Mouse (Mus musculus): ENCODE measurements around the gene Olfml1. TPM values are rescaled to one million over a fixed set of nuclear protein-coding genes. Genes with fewer than 3 reads are reported as not detected.

Gene Olfml1
- polyA plus RNA-seq, 1 experiment from 2014 or later, result 43.3 TPM

DNA sequence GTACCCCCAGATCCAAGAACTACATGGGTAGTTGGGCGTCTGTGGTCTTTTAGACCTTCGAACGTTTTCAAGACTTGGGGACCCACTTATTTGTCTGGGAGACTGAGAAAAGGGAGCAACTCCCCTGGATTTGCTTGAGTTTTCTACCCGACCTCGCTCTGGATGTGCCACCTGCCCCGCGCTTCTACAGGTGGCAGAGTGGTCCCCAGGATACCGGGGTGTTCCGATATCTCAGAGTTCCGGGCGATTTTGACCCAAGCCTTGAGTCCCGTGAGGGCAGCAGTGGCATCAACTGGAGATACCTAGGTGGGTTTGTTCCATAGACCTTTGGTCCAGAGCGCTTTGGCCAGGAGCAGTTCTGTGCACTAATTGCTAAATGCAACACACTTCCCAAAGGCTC lies 28.2 kb downstream of the Olfml1 start:
- peak overlapping the region; percentile 67 for H3K9ac ChIP-seq

DNA sequence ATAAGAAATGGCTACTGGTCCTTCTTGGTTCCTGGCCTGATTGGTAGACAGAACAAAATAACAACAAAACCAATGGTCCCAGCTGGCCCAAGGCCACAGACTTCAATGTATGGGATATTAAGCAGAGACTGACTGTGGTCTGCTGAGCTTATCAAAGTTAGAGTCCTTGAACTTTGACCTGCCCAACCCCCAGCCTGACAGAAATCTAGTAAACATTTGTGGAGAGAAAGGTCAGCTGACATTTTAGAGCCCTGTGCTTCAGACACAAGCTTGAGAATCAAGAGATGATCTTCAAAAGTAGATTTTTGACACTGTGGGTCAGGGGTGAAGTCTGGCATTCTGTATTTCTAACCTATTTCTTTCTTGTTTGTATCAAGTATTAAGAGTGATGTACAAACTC lies 29.5 kb downstream of the Olfml1 start:
- ATAC-seq (ENCODE audit: insufficient number of reproducible peaks, insufficient read depth, low FRiP score, low TSS enrichment, low read depth), result no peak
- Histone ChIP-seq H3K4me3 (no peak overlapping the region), H3K27me3 (no peaks in the 10 kb centered on the region), H3K27ac (no peak overlapping the region), H3K4me1 (peaks cover 15% of the 10 kb centered on the region), H3K36me3 (peaks cover 4% of the 10 kb centered on the region; the same call in 1 of the 2 replicates), H3K4me2 (no peak overlapping the region), H3K9me3 (no peaks in the 10 kb centered on the region), H3K9ac (no peak overlapping the region)

More for the DNA sequence above, 28.2 kb downstream of the Olfml1 start:
- no peak overlapping the region for H3K27ac ChIP-seq
- H3K27me3 ChIP-seq, result no peaks in the 10 kb centered on the region
- WGBS, result 10% methylated on average over 13 of the region's 13 CpGs
- ATAC-seq (ENCODE audit: insufficient number of reproducible peaks, insufficient read depth, low FRiP score, low TSS enrichment, low read depth), result no peak
- H3K4me3 ChIP-seq, result peak overlapping the region; percentile 57
- H3K4me1 ChIP-seq, result peaks cover 15% of the 10 kb centered on the region
- H3K9me3 ChIP-seq, result no peaks in the 10 kb centered on the region
- peaks cover 15% of the 10 kb centered on the region for H3K36me3 ChIP-seq
- peak overlapping the region; percentile 94 for H3K4me2 ChIP-seq

DNA sequence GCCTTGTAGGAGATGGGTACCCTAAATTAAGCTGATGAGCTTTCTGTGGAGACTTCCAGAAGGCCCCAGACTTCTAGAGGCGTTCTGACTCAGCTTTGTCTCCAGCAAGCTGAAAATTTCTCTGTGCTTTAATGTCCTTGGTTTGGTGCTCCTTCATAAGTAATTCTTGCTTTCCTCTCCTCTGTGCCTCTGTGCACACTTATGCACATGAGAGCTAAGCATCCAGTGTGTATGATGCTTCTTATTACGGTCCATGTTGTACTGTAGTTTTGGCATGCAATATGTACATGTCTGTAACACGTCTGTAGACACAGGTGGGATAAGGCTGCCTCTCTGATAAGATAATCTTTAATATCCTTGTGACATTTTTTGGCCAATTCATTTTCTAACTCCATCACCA lies 30.7 kb downstream of the Olfml1 start:
- peaks cover 15% of the 10 kb centered on the region for H3K4me1 ChIP-seq
- H3K4me3 ChIP-seq, result no peak overlapping the region
- no peak overlapping the region for H3K9ac ChIP-seq
- H3K27me3 ChIP-seq, result no peaks in the 10 kb centered on the region
- H3K9me3 ChIP-seq, result no peaks in the 10 kb centered on the region
- 83% methylated on average over 3 of the region's 3 CpGs for WGBS
- no peak for ATAC-seq (ENCODE audit: insufficient number of reproducible peaks, insufficient read depth, low FRiP score, low TSS enrichment, low read depth)
- H3K36me3 ChIP-seq, result 0 out of 2 replicates have a peak, but pooled peaks cover 2% of the 10 kb centered on the region
- H3K27ac ChIP-seq, result no peak overlapping the region
- no peak overlapping the region for H3K4me2 ChIP-seq

DNA sequence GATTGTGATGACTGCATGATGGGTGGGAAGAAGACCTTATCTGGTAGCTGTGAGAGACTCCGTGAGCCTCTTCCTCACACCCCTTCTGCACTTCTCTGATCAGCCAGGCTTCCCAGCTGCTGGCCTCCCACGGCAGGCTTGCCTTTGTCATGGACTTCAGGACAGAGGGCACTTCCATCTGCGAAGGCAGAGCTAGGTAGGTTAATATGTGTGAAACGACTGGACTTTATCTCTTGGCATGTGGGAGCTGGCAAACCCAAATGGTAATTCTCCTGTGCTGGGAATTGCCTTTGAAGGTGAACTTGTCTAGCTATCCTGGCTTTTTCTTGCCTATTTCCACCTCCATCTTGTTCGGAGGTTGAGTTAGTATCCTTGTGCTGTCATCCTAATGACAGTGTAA lies 33.4 kb downstream of the Olfml1 start:
- Histone ChIP-seq H3K4me1 (peaks cover under 1% of the 10 kb centered on the region), H3K27ac (no peak overlapping the region), H3K4me2 (no peak overlapping the region), H3K4me3 (no peak overlapping the region), H3K9ac (no peak overlapping the region), H3K27me3 (no peaks in the 10 kb centered on the region), H3K9me3 (no peaks in the 10 kb centered on the region), H3K36me3 (0 out of 2 replicates have a peak, but pooled peaks cover 2% of the 10 kb centered on the region)
- 78% methylated on average over 5 of the region's 5 CpGs for WGBS
- no peak for ATAC-seq (ENCODE audit: insufficient number of reproducible peaks, insufficient read depth, low FRiP score, low TSS enrichment, low read depth)

DNA sequence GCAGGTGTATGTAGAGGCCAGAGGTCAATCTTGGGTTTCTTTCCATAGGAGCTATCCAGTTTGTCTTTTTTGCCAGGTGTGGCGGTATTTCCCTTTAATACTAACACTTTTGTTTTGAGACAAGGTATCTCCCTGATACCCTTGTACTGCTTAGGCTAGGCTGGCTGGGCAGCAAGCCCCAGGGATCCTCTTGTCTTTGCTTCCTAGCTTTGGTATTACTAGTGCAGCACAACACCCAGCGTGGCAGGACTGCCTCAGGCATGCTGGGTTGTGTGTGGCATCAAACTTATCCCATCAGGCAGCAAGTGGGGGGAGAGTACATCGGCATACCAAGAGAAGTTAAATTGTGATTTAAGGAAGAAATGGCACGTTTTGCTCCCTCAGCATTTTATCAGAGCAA lies 35.3 kb downstream of the Olfml1 start:
- no peak overlapping the region for H3K27ac ChIP-seq
- no peaks in the 10 kb centered on the region for H3K4me1 ChIP-seq
- ATAC-seq (ENCODE audit: insufficient number of reproducible peaks, insufficient read depth, low FRiP score, low TSS enrichment, low read depth), result no peak
- no peaks in the 10 kb centered on the region for H3K9me3 ChIP-seq
- no peak overlapping the region for H3K4me2 ChIP-seq
- H3K4me3 ChIP-seq, result no peak overlapping the region
- 77% methylated on average over 4 of the region's 4 CpGs for WGBS
- no peaks in the 10 kb centered on the region for H3K27me3 ChIP-seq
- 0 out of 2 replicates have a peak, but pooled peaks cover 2% of the 10 kb centered on the region for H3K36me3 ChIP-seq
- H3K9ac ChIP-seq, result no peak overlapping the region

DNA sequence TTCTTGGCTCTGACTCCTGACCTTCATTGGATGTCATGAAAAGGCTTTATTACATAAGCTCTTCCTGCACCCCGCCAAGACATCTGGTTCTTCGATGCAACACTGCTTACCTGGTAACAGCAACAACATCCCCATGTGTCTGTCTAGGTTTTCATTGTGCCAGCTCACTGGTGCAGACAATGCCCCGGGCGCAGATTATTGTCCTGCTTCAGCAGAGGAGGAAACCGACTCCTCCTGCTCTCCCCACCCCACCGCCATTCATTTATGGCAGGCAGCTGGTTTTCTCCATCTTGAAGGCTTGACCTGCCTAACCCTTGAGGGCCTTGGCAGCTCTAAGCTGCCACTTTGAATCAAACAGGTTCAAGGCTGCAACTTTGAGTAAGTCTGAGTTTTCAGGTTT lies 35.7 kb downstream of the Olfml1 start:
- Histone ChIP-seq H3K27ac (no peak overlapping the region), H3K9ac (no peak overlapping the region)
- WGBS, result 56% methylated on average over 6 of the region's 6 CpGs

DNA sequence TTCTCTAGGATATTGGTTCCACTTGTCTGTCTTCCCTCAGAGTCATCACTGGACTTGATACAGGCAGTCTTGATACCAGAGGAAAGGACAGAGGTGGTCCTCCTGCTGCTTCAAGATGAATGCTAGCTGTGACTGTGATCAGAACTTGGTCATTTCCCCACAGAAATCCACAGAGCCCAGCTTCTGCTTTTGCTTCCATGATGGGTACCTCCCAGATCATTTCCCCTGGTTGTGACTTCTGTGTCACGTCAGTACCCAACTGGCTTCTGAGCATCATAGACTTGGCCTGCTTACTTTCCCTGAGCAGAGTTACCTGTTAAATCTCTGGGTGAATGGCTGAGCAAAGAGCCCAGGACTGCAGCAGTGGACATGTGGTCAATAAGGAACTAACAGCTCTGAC lies 40.5 kb downstream of the Olfml1 start:
- no peaks in the 10 kb centered on the region for H3K4me1 ChIP-seq
- no peak for ATAC-seq (ENCODE audit: insufficient number of reproducible peaks, insufficient read depth, low FRiP score, low TSS enrichment, low read depth)
- no peak overlapping the region for H3K27ac ChIP-seq
- H3K36me3 ChIP-seq, result no peaks in the 10 kb centered on the region
- H3K4me2 ChIP-seq, result no peak overlapping the region
- no peak overlapping the region for H3K4me3 ChIP-seq
- WGBS, result 84% methylated on average over 1 of the region's 1 CpGs
- H3K9ac ChIP-seq, result no peak overlapping the region
- no peaks in the 10 kb centered on the region for H3K27me3 ChIP-seq
- no peaks in the 10 kb centered on the region for H3K9me3 ChIP-seq

More for the DNA sequence above, 35.7 kb downstream of the Olfml1 start:
- Histone ChIP-seq H3K4me1 (no peaks in the 10 kb centered on the region), H3K4me3 (no peak overlapping the region), H3K36me3 (0 out of 2 replicates have a peak, but pooled peaks cover 2% of the 10 kb centered on the region), H3K4me2 (no peak overlapping the region), H3K27me3 (no peaks in the 10 kb centered on the region), H3K9me3 (no peaks in the 10 kb centered on the region)
- no peak for ATAC-seq (ENCODE audit: insufficient number of reproducible peaks, insufficient read depth, low FRiP score, low TSS enrichment, low read depth)

DNA sequence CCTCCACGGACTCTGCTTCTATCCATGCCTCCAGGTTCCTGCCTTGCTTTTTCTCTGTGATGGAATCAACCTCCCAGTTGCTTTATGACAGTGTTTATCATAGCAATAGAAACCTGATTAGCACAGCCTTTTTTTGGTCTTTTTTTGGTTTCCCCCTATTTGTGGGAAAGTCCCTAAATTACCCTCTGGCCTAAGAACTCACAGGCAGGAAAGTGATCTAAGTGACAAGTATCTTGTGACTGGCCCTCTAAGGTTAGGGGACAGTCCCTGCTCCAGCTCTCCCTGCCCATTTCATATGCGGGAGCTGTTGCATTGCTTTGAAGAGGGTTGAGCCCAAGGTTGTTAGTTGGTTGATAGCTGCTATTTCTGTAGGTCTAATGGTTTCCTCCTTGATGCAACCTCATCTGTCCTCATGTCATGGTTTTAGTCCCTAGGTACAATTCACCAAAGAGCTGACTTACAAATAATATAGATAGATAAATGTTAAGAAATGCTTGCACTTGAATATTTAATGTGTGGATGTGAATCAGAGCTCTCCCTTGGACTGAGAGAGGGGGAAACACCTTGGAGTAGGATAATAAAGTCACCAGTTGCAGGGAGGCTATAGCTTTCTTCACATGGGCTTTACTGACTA lies 42.5 kb downstream of the Olfml1 start:
- no peaks in the 10 kb centered on the region for H3K27me3 ChIP-seq
- 88% methylated on average over 2 of the region's 2 CpGs for WGBS
- H3K4me2 ChIP-seq, result no peak overlapping the region
- H3K9ac ChIP-seq, result no peak overlapping the region
- H3K4me3 ChIP-seq, result no peak overlapping the region
- ATAC-seq (ENCODE audit: insufficient number of reproducible peaks, insufficient read depth, low FRiP score, low TSS enrichment, low read depth), result no peak
- no peaks in the 10 kb centered on the region for H3K4me1 ChIP-seq
- H3K27ac ChIP-seq, result no peak overlapping the region
- no peaks in the 10 kb centered on the region for H3K9me3 ChIP-seq
- no peaks in the 10 kb centered on the region for H3K36me3 ChIP-seq

DNA sequence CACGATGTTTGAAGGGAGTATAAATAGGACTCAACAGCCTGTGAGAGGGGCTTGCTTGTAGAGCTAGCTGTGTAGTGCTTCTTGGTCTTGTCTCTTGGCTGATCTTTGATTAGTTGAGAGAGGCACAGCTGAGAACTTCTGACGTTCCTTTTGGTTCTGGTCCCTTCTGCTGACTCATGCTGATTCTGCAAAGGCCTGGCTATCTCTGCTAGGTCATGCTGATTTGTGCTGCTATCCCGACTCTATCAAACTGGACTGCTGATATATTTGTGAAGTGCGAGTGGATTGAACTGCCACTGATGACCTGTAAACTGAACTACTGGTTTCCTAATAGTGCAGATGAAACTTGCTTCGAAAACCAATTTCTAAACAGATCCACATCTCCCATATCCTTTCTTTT lies 43.6 kb downstream of the Olfml1 start:
- H3K27me3 ChIP-seq, result no peaks in the 10 kb centered on the region
- H3K27ac ChIP-seq, result no peak overlapping the region
- no peaks in the 10 kb centered on the region for H3K36me3 ChIP-seq
- no peaks in the 10 kb centered on the region for H3K4me1 ChIP-seq
- H3K4me2 ChIP-seq, result no peak overlapping the region
- H3K9me3 ChIP-seq, result no peaks in the 10 kb centered on the region
- no peak overlapping the region for H3K4me3 ChIP-seq
- ATAC-seq (ENCODE audit: insufficient number of reproducible peaks, insufficient read depth, low FRiP score, low TSS enrichment, low read depth), result no peak
- H3K9ac ChIP-seq, result no peak overlapping the region
- 88% methylated on average over 5 of the region's 5 CpGs for WGBS

DNA sequence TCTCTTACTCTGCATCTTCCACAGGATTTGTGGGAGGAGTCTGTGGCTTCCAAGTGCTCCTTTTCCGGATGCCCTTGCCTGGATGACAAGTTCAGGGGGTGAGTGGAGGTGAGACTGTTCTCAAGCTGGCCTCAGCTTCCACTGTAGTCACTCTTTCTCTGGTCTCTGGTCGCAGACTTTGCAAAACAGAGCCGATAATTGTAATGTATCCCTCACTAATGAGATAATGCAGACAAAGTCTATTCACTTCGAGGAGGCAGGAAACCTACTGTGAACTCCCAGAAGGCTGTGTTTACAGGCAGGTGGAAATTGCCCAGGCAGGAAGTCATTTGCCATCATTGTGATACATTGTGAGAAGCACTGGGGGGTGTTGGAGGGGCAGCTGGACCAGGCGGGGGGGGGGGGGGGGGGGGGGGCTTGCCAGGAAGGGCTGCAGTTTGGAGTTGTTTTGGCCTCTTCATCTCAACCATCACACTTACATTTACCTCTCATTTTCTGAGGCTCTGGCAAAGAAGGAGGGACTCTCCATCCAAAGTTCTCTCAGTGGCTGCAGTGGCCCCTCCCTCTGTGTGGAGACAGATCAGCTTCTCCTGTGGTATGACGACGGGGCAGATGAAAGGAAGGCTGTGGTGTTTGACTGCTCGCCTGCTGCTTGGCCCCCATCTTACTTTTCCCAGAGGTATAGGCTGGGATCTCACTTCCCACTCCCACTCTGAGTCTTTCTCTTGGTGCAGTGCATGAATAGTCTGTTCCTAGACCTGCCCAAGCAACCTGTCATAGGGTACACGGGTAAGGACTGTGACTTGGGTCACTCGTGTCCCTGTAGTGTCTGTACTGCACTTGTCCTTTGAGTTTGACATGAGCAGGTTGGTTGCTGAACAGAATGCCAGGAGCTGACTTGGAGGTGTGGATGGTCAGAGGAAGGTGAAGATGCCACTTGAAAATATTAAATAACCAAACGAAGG lies 51.1 kb downstream of the Olfml1 start:
- no peak overlapping the region for H3K4me3 ChIP-seq
- H3K4me2 ChIP-seq, result no peak overlapping the region
- peak; percentile 62 for ATAC-seq (ENCODE audit: insufficient number of reproducible peaks, insufficient read depth, low FRiP score, low TSS enrichment, low read depth)
- H3K9me3 ChIP-seq, result no peaks in the 10 kb centered on the region
- H3K36me3 ChIP-seq, result no peaks in the 10 kb centered on the region
- WGBS, result 32% methylated on average over 10 of the region's 11 CpGs
- no peaks in the 10 kb centered on the region for H3K27me3 ChIP-seq
- no peak overlapping the region for H3K9ac ChIP-seq
- H3K27ac ChIP-seq, result peak overlapping the region; percentile 83; the same call in 1 of the 2 replicates
- H3K4me1 ChIP-seq, result peaks cover 31% of the 10 kb centered on the region

DNA sequence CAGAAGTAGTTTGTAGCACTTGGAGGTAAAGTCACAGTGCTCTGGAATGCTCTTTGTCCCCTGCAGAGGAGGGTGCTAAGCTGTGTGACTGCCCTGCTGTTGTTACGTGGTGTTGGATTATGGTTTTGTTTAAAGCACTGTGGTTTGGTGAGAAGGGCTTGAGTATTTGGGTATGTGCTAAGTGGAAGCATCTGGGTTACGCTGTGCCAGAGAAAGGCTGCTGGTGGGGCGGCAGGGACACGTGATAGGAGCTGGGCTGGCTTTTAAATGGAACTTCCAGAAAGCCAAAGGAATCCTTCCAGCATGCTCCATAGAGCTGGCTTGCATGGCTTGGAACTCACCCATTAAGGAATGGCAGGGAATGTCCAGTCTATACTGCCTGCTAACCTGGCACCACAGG lies 52.0 kb downstream of the Olfml1 start:
- Histone ChIP-seq H3K27ac (peak overlapping the region; percentile 83), H3K9me3 (no peaks in the 10 kb centered on the region), H3K27me3 (no peaks in the 10 kb centered on the region), H3K4me1 (peaks cover 31% of the 10 kb centered on the region), H3K4me2 (peak overlapping the region; percentile 1; the same call in 1 of the 2 replicates), H3K4me3 (no peak overlapping the region), H3K36me3 (no peaks in the 10 kb centered on the region), H3K9ac (no peak overlapping the region)
- WGBS, result 27% methylated on average over 4 of the region's 4 CpGs
- peak; percentile 68 for ATAC-seq (ENCODE audit: insufficient number of reproducible peaks, insufficient read depth, low FRiP score, low TSS enrichment, low read depth)

DNA sequence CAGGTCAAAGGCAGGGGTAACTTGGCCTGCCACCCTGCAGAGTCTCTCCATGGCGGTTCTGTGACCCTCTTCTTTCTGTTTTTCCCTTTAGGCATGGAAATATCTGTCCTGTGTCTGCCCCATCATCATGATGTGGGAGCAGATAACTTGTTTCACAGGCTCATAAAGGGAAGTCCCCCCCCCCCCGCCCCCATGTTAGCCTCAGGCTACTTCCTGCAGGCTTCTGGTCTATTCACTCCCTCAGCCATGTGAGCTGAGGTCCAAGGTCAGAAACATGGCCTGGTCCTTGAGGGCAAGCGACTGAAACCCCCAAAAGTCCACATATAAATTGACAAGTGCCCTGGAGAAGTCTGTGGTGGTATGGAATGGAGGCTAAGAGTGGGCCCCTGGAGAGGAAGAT lies 52.9 kb downstream of the Olfml1 start:
- Histone ChIP-seq H3K4me1 (peaks cover 31% of the 10 kb centered on the region), H3K36me3 (no peaks in the 10 kb centered on the region), H3K4me2 (no peak overlapping the region), H3K9ac (no peak overlapping the region), H3K27ac (no peak overlapping the region), H3K27me3 (no peaks in the 10 kb centered on the region), H3K9me3 (no peaks in the 10 kb centered on the region), H3K4me3 (no peak overlapping the region)
- no peak for ATAC-seq (ENCODE audit: insufficient number of reproducible peaks, insufficient read depth, low FRiP score, low TSS enrichment, low read depth)
- 82% methylated on average over 3 of the region's 3 CpGs for WGBS
